Mouse (Mus musculus): ENCODE measurements around the gene Smarcc1. TPM values are rescaled to one million over a fixed set of nuclear protein-coding genes. Genes with fewer than 3 reads are reported as not detected.
A peak's percentile ranks its signal among the peaks of the same experiment; 100 is the strongest.
"Not testable (repeated sequence)": the region's sequence is repeated elsewhere in the genome, so short reads cannot be mapped to it uniquely, and the experiment has no call there.

Smarcc1 gene
- polyA plus RNA-seq (2016; fragmentation: Nextera tagmentation; extraction: Ambion mirVana): 111 and 118 TPM in 2 replicates

DNA sequence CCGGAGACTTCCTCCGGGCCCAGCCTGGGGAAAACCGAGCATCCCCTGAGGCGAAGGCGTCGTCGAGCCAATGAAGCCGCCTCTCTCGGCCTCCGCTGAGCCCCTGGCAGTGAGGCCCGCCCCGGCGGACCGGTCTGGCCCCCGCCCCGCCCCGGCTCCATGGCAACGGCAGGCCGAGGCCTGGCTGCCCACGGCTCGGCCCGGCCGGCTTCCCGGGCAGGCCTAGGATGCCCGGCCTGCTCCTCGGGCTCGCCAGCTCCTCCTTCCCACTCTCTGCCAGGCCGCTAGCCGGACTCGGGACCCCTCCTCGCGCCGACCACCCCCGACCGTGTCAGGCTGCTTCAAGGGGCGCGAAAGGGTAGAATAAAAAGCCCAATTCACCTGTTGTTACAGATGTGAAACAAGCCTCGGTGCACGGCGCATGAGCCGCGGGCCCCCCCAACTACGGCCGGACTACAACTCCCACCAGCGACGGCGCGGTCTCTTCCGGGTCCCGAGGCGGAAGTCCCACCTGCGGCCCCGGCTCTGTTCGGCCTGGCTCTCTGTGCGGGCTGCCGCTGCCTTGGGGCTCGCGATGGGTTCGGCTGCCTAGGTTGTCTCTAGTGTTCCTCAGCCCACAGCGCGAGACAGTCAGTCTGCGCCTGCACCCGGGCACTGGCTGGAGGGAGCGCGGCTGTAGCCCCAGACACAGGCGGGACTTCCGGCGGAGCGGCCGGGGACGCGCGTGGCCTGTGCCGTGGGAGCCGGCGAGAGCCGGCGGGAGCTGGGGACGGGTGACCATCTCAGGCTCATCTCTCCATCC is at the start of gene Smarcc1:
Smarcc1 (plus strand) TSS at position 732 of the 802 bp plus-strand sequence.
- H3K4me1 ChIP-seq (replicated peaks): peaks cover 13% of the 10 kb centered on the region
- H3K27me3 ChIP-seq (replicated peaks): no peaks in the 10 kb centered on the region
- ATAC-seq (ENCODE audit: insufficient number of reproducible peaks, low FRiP score): peak; percentile 96

DNA sequence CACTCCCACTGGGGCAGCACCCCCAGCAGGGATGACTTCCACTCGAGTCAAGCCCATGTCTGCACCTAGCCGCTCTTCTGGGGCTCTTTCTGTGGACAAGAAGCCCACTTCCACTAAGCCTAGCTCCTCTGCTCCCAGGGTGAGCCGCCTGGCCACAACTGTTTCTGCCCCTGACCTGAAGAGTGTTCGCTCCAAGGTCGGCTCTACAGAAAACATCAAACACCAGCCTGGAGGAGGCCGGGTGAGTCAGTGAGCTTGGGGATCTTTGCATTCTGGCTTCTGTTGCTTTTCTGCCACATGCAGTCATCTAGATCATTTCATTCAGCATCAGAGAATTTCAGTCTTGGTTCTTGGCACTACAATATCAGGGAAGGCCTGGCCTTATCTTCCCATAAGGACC is 48.8 kb upstream of the Smarcc1 start:
- H3K27ac ChIP-seq (ENCODE audit: poor library complexity, severe bottlenecking): no peak overlapping the region
- no peak overlapping the region for H3K4me2 ChIP-seq
- no peak overlapping the region for H3K9ac ChIP-seq
- H3K9me3 ChIP-seq (replicated peaks): no peaks in the 10 kb centered on the region
- H3K4me3 ChIP-seq: no peak overlapping the region
- H3K36me3 ChIP-seq: peaks cover 84% of the 10 kb centered on the region
- H3K27me3 ChIP-seq (replicated peaks): no peaks in the 10 kb centered on the region
- H3K4me1 ChIP-seq (replicated peaks): peaks cover 4% of the 10 kb centered on the region; the same call in 1 of the 2 replicates
- WGBS: 82% methylated on average over 6 of the region's 6 CpGs
- ATAC-seq (ENCODE audit: insufficient number of reproducible peaks, low FRiP score): no peak

More for the DNA sequence above, at the start of gene Smarcc1:
- Histone ChIP-seq H3K4me2 (peak within 1 kb of the TSS; percentile 79), H3K4me3 (peak within 1 kb of the TSS; percentile 80), H3K36me3 (peaks cover 12% of the 10 kb centered on the region), H3K9me3 (replicated peaks) (no peaks in the 10 kb centered on the region), H3K9ac (peak within 1 kb of the TSS; percentile 91), H3K27ac (ENCODE audit: poor library complexity, severe bottlenecking) (peak within 1 kb of the TSS; percentile 94)
- WGBS: under 1% methylated on average over 79 of the region's 79 CpGs

DNA sequence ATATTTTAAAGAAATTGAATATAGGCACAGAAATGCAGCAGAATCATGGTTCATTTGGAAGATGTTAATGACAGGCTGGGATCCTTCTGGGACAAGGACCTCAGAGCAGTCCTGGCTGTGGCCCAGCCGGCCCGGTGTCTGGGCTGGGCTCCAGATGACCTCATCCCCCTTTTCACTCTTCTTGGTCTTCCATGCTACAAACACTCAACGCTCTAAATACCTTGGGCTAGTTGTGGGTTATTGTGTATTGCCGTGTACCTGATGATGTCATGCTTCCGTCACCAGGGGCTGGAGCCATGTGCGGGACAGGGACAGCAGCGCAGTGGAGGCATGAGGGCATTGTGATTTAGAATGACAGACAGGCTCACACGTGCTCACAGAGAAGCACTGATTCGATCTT is 47.1 kb upstream of the Smarcc1 start:
- Histone ChIP-seq H3K4me1 (replicated peaks) (peaks cover 4% of the 10 kb centered on the region; the same call in 1 of the 2 replicates), H3K27me3 (replicated peaks) (no peaks in the 10 kb centered on the region), H3K36me3 (peaks cover 89% of the 10 kb centered on the region), H3K4me2 (no peak overlapping the region), H3K9ac (no peak overlapping the region), H3K9me3 (replicated peaks) (no peaks in the 10 kb centered on the region), H3K4me3 (no peak overlapping the region), H3K27ac (ENCODE audit: poor library complexity, severe bottlenecking) (0 out of 2 replicates have a peak overlapping the region, but pooled peaks have one; percentile 2)
- ATAC-seq (ENCODE audit: insufficient number of reproducible peaks, low FRiP score): no peak
- 62% methylated on average over 9 of the region's 9 CpGs for WGBS

DNA sequence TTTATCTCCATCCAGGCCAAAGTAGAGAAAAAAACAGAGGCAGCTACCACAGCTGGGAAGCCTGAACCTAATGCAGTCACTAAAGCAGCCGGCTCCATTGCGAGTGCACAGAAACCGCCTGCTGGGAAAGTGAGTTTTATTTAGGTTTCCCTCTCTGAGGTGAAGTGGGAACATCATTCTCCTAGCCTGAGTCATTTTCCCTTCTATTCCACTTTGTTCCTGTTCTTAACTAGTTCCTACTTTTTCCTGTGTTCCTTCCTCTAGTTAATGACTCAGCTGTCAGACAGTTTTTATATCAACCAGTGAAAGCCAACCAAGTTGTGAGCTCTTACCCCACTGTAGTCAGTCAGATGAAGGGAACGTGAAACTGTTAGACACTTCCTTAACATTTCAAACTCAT is 46.5 kb upstream of the Smarcc1 start:
- Histone ChIP-seq H3K9me3 (replicated peaks) (no peaks in the 10 kb centered on the region), H3K4me1 (replicated peaks) (peaks cover 4% of the 10 kb centered on the region; the same call in 1 of the 2 replicates), H3K36me3 (peaks cover 88% of the 10 kb centered on the region), H3K9ac (no peak overlapping the region), H3K27me3 (replicated peaks) (no peaks in the 10 kb centered on the region), H3K4me2 (no peak overlapping the region), H3K27ac (ENCODE audit: poor library complexity, severe bottlenecking) (0 out of 2 replicates have a peak overlapping the region, but pooled peaks have one; percentile 2), H3K4me3 (no peak overlapping the region)
- ATAC-seq (ENCODE audit: insufficient number of reproducible peaks, low FRiP score): no peak
- 73% methylated on average over 4 of the region's 4 CpGs for WGBS

DNA sequence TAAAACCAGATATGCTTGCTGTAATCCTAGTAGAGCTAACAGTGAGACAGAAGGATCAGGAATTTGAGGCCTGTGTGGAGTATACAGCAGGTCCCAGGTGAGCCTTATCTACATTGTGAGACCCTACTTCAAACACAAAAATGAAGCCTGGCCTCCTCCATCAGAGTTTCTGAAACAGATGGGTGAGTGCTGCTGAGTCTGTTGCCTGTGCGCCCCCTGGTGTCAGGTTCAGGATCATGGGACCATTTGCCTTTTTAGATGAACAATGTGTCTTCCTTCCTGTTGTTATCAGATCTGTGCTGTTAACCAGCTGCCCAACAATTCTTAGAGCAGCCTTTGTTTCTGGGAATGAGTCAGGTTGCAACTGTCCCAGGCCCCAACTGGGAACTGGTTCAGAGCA is 45.7 kb upstream of the Smarcc1 start:
- Histone ChIP-seq H3K27ac (ENCODE audit: poor library complexity, severe bottlenecking) (no peak overlapping the region), H3K9me3 (replicated peaks) (no peaks in the 10 kb centered on the region), H3K36me3 (peaks cover 85% of the 10 kb centered on the region), H3K27me3 (replicated peaks) (no peaks in the 10 kb centered on the region), H3K4me2 (no peak overlapping the region), H3K4me3 (no peak overlapping the region), H3K9ac (no peak overlapping the region), H3K4me1 (replicated peaks) (peaks cover 4% of the 10 kb centered on the region; the same call in 1 of the 2 replicates)
- ATAC-seq (ENCODE audit: insufficient number of reproducible peaks, low FRiP score): no peak
- 15% methylated on average over 1 of the region's 1 CpGs for WGBS

DNA sequence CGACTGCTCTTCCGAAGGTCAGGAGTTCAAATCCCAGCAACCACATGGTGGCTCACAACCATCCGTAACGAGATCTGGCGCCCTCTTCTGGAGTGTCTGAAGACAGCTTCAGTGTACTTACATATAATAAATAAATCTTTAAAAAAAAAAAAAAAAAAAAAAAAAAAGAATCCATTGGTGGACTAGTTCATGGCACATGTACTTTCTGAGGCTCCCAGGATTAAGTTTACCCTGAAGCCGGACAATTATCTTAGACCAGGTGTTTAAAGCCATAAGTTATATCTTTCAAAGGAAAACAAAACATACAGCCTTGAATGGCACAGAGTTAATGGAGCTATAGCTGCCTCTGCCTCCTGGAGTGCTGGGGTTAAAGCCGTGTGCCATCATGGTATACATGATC is 41.0 kb upstream of the Smarcc1 start:
- not testable (repeated sequence) for H3K9ac ChIP-seq; H3K4me3 ChIP-seq; H3K4me1 ChIP-seq (replicated peaks); ATAC-seq (ENCODE audit: insufficient number of reproducible peaks, low FRiP score); H3K9me3 ChIP-seq (replicated peaks); H3K27me3 ChIP-seq (replicated peaks); H3K4me2 ChIP-seq; H3K27ac ChIP-seq (ENCODE audit: poor library complexity, severe bottlenecking)
- H3K36me3 ChIP-seq: peaks cover 87% of the 10 kb centered on the region
- 82% methylated on average over 4 of the region's 7 CpGs for WGBS

DNA sequence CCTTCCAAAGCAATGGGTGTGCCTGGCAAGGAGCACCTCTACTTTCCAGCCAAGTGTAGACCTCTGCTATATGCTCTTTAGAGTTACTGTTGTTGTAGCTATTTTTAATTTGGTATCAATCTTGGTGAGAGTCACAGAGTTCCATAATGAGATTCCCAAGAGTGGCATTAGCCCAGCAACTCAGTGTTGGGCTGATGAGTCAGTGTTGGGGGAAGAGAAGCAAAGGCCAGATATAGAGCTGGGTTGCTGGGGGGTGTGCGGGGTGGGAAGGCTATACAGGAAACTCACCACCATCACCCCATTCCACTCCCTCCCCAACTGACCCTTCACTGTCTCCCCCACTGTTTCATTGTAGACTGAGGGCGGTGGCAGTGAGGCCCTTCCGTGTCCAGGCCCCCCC is 36.4 kb upstream of the Smarcc1 start:
- Histone ChIP-seq H3K27ac (ENCODE audit: poor library complexity, severe bottlenecking) (peak overlapping the region; percentile 29; the same call in 1 of the 2 replicates), H3K4me3 (no peak overlapping the region), H3K9ac (no peak overlapping the region), H3K4me1 (replicated peaks) (peaks cover 19% of the 10 kb centered on the region), H3K27me3 (replicated peaks) (no peaks in the 10 kb centered on the region), H3K4me2 (no peak overlapping the region), H3K9me3 (replicated peaks) (no peaks in the 10 kb centered on the region), H3K36me3 (peaks cover 94% of the 10 kb centered on the region)
- ATAC-seq (ENCODE audit: insufficient number of reproducible peaks, low FRiP score): 0 out of 2 replicates have a peak, but pooled peaks have one; percentile 20
- 79% methylated on average over 3 of the region's 3 CpGs for WGBS

DNA sequence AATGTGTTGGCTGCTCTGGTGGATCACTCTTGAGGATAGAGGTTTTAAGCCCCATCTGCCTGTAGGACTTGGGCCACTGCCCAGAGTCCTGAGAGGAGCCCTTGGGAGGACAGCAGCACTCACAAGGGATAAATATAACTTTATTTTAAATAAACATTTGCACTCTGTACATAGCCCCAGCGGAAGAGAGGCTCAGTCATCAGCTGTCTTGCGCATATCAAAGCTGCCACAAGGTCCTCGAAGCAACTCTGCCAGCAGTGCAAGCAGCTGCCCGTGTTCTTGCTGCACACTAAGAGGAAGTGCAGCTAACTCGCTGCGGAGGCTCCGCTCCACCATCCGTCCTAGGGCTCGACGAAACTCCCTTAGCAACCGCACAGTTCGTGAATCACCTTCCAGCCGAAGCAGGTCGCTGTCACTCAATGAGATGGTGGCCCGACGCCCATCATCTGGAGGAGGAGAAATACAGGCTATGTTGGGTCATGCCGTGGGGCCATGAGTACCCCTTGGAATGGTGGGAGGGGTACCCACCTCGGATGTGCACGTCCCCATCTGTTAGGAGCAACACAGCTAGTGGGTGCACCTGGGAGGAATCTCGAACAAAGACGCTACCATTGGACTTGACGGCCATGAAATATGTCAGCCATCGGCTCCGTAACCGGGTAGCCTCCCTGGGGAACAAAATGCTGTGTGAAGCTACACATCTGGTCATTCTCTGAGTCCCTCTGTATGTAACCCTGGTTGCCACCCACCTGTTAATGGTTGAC is 33.1 kb upstream of the Smarcc1 start:
- no peaks in the 10 kb centered on the region for H3K9me3 ChIP-seq (replicated peaks)
- H3K4me1 ChIP-seq (replicated peaks): peaks cover 19% of the 10 kb centered on the region
- H3K4me3 ChIP-seq: no peak overlapping the region
- H3K27ac ChIP-seq (ENCODE audit: poor library complexity, severe bottlenecking): 0 out of 2 replicates have a peak overlapping the region, but pooled peaks have one; percentile 5
- ATAC-seq (ENCODE audit: insufficient number of reproducible peaks, low FRiP score): no peak
- H3K36me3 ChIP-seq: peaks cover 97% of the 10 kb centered on the region
- WGBS: 89% methylated on average over 25 of the region's 25 CpGs
- H3K4me2 ChIP-seq: no peak overlapping the region
- no peaks in the 10 kb centered on the region for H3K27me3 ChIP-seq (replicated peaks)
- peak overlapping the region; percentile 28; the same call in 1 of the 2 replicates for H3K9ac ChIP-seq

DNA sequence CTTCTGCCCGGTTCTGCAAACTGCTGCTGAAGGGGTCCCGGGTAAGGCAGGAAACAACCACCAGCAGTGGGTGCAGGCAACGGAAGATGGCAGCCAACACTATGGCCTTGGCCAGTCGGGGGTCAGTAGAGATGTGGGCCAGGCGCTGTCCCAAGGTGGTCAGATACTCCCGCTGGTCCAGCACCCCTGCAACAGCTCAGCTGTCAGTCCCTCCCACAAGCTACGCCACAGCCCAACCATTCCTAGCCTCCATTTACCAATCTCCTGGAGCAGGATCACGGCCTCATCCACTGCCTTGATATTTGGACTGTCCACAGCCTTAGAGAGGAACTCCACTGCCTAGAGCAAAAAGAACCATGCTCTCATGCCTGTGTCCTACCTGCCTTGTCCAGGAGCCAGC is 31.8 kb upstream of the Smarcc1 start:
- H3K36me3 ChIP-seq: peaks cover 97% of the 10 kb centered on the region
- H3K27ac ChIP-seq (ENCODE audit: poor library complexity, severe bottlenecking): no peak overlapping the region
- no peaks in the 10 kb centered on the region for H3K9me3 ChIP-seq (replicated peaks)
- no peaks in the 10 kb centered on the region for H3K27me3 ChIP-seq (replicated peaks)
- no peak overlapping the region for H3K9ac ChIP-seq
- H3K4me2 ChIP-seq: no peak overlapping the region
- H3K4me3 ChIP-seq: no peak overlapping the region
- H3K4me1 ChIP-seq (replicated peaks): peaks cover 18% of the 10 kb centered on the region
- ATAC-seq (ENCODE audit: insufficient number of reproducible peaks, low FRiP score): no peak
- 92% methylated on average over 8 of the region's 8 CpGs for WGBS

DNA sequence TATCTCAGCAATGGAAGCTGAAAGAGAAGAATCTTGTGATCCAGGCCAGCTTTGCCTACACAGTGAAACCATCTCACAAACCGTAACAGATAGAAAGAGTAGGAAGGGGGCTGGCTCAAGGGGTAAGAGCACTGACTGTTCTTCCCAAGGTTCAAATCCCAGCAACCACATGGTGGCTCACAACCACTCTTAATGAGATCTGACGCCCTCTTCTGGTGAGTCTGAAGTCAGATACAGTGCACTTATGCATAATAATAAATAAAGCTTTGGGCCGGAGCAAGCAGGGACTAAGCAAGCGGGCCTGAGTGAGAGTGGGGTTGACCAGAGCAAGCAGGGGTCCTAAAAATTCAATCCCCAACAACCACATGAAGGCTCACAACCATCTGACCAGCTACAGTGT is 24.2 kb upstream of the Smarcc1 start:
- ATAC-seq (ENCODE audit: insufficient number of reproducible peaks, low FRiP score): no peak
- 87% methylated on average over 4 of the region's 4 CpGs for WGBS
- no peaks in the 10 kb centered on the region for H3K27me3 ChIP-seq (replicated peaks)

DNA sequence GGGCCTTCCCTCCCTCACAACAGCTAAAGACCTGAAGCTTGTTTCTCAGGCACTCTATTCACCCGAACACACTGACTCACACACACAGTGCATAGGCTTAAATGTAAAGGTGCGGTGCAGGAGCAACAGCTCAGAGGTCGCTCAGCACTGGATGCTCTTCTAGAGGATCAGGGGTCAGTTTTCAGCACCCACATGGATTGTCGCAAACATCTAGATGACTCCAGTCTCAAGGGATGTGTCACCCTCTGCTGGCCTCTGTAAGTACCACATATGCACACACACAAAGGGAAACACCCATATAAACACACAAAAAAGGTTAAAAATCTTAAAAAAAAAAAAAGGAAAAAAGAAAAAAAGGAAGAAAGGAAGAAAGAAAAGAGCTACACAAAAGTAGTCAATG is 22.7 kb upstream of the Smarcc1 start:
- ATAC-seq (ENCODE audit: insufficient number of reproducible peaks, low FRiP score): no peak
- Histone ChIP-seq H3K9ac (no peak overlapping the region), H3K4me3 (no peak overlapping the region), H3K27me3 (replicated peaks) (no peaks in the 10 kb centered on the region), H3K36me3 (peaks cover 90% of the 10 kb centered on the region), H3K4me2 (no peak overlapping the region), H3K4me1 (replicated peaks) (no peaks in the 10 kb centered on the region), H3K27ac (ENCODE audit: poor library complexity, severe bottlenecking) (no peak overlapping the region), H3K9me3 (replicated peaks) (0 out of 2 replicates have a peak, but pooled peaks cover 2% of the 10 kb centered on the region)
- 89% methylated on average over 4 of the region's 4 CpGs for WGBS

More for the DNA sequence above, 24.2 kb upstream of the Smarcc1 start:
- H3K4me1 ChIP-seq (replicated peaks): no peaks in the 10 kb centered on the region
- H3K9ac ChIP-seq: no peak overlapping the region
- H3K27ac ChIP-seq (ENCODE audit: poor library complexity, severe bottlenecking): no peak overlapping the region
- H3K4me2 ChIP-seq: no peak overlapping the region
- H3K4me3 ChIP-seq: no peak overlapping the region
- H3K9me3 ChIP-seq (replicated peaks): 0 out of 2 replicates have a peak, but pooled peaks cover 2% of the 10 kb centered on the region
- peaks cover 91% of the 10 kb centered on the region for H3K36me3 ChIP-seq

All from heart, embryonic 12.5 days (tissue).